Mouse (Mus musculus) G1E-ER4 (cell line): ENCODE data around the gene Heatr9. TPM values are rescaled to one million over a fixed set of nuclear protein-coding genes. Genes with fewer than 3 reads are reported as not detected.
A peak's percentile ranks its signal among the peaks of the same experiment; 100 is the strongest.

Source experiments
- GATA1 ChIP-seq: IDR thresholded peaks from one replicate; pipeline ENCODE4 v1.8.0; 2012; ENCODE audit warnings: low read length, inconsistent platforms
- polyA plus RNA-seq: library from polyadenylated mRNA; stranded (reverse); fragments of >175 nt; gene quantifications from 2 replicates; pipeline ENCODE4 v1.2.3, GENCODE M21; 2012

The Heatr9 gene
- polyA plus RNA-seq = not detected in 2 replicates

DNA sequence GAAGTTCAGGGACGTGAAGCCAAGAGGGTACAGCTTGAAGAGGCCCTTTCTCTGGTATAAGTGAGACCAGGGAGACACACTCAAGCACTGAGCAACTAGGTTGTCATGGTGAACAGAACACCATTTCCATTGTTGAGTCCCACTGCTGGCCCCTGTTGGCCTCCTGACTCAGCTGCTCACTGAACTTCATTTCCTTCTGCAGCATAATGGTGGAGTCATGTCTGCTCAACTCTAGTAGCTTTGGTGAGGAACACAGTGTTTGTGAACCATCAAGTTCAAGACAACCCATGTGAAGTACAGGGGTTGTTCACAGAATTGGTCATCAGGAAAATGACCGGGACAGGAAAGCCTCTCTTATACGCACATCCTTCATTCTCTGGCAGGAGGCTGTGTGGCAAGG is at the start of gene Heatr9:
Gene Heatr9, minus strand, starts transcription at position 101 of the 400 bp plus-strand sequence.
- TF ChIP-seq GATA1 = no peak

DNA sequence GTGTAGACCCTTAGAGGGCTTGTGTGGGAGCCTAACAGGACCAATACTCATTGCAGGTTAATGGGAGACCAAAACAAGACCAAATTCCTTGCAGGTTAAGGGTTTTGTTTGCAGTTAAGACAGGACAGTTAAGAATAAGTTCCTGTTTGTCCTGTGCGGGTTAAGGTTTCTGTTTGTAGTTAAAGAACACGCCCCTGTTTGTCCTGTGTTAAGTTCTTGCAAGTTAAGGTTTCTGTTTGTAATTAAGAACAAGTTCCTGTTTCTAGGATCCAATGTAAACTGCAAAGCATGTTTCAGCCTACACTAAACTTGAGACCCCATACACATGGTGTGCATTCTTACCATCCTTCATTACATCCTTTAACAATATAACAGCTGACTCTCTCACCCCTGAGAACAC is 48.2 kb upstream of the Heatr9 start:
- TF ChIP-seq GATA1 = no peak

DNA sequence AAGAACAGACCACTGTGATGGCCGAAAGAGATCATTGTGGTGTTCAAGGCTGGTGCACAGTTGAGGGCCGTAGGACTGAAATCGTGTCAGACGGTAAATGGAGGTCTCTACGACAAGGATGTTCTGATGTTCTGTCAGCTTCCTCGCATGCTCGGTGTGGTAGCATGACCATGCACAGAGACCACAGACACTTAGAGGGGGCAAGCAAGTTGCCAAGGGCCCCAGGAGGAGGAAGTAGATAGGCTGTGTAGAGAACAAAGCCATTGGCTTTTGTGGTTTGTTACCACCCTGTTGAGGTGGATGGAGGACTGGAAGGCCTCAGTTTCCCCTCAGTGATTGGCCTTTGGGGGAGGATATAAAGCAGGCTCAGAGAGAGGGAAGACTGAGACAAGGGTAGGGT is 47.3 kb upstream of the Heatr9 start:
- no peak for TF ChIP-seq GATA1

DNA sequence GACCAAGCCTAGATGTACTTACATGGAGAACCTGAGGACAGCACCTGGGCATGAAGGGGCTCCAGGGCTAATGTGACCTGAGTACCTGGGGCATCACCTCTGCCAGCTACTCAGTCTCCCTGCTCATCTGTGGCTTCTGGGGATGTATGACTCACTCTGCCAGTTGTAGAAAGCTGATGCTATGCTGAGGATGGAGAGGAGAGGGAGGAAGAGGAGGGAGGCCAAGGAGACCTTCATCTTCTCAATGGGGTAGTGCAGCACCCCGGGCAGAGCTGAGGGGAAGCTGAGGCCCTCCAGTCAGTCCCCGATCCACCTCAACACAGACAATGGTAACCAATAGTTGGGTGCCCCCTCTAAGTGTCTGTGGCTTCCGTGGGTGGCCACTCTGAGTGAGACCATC is 46.8 kb upstream of the Heatr9 start:
- TF ChIP-seq GATA1 = no peak

DNA sequence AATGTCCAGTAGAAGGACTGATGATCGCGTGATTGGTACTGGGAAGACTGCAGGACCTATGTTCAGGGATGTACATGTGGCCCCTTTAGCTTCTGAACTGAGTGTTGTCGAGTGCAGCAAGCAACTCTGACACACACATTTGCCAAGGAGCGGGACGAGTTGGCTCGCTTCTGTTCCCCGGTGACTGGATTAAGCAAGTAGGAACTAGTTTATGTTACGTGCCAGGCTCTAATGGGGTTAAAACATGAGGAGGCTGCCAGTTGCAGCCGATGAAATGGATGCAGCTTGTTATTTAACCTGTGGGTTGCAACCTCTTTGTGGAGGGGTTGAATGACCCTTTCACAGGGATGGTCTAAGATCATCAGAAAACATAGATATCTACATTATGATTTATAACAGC is 46.1 kb upstream of the Heatr9 start:
- no peak for TF ChIP-seq GATA1

DNA sequence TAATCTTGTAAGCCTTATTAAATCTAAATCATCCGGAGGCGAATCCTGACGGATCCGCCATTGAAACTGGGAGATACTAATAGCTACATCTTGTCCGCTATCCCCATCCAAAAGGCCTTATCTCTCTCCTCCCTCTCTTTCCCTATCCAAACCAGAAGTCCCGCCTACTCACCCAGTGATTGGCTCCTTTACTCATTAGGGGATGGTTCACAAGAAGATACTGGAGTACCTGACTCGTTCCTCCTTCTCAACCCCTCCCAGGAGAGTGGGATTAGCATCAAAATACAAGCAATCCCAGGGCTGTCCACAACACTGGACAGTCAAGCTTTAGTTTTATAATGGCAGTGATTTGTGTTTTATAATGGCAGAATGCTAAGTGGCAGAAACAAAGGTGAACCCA is 45.3 kb upstream of the Heatr9 start:
- no peak for TF ChIP-seq GATA1

DNA sequence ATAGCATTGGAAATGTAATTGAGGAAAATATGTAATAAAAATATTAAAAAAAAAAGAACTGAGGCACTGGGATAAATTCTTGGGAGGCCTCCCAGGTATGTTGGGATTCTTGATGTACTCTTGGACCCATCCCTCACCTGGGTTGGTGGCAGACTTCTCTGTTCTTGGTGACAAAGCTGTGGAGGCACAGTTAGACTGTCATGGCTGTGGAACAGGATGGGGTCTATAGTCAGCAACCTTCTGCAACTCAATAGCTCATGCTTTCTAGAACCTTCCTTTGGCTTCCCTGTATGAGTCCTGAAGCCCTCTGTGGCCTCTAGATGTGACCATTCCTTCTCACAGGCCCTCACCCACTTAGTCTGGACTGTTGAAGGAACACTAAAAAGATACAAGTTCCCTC is 44.6 kb upstream of the Heatr9 start:
- no peak for TF ChIP-seq GATA1

DNA sequence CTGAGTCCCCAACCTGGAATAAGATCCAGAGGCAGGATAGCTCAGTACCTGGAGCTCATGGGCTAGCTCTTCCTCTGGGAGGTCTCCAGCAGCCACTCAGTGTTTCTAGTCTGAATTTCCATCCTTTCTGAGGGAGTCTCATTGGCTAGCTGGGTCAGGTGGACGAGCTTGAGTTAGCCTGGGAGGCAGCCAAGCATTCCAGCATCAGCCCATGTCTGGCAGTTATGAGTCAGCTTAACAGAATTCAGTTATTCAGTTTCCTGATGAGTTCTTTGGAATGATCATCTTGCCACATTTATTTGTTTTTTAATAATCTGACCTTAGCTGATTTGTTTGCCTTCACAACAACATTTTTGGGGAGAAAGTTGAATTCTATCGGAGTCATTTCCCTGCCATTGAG is 41.8 kb upstream of the Heatr9 start:
- no peak for TF ChIP-seq GATA1

DNA sequence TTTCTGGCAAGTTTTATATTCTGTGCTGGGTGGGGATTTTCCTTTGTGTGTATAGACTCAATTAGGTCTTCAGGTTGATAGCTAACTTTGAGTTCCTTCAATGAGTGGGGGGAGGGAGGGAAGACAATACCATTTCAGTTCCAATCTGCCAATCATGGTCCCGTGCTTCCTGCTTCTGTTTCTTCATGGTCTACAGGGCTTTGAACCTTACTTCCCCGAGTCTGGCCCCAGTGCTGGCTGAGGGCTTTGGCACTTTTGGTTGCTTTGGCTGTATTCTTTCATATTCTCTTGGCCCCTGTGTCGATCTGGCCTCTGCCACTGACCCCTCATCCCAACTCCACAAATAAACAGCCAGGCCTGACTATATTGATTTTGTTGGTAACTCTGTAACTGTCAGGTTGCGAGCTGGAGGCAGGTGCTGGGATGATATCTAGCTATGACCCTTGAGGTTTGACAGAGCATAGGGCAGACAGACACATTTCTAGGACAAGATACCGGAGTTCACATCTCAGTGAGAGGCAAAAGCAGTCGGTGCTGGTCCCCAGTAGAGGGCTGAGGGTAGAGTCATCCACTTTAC is 40.4 kb upstream of the Heatr9 start:
- TF ChIP-seq GATA1 = no peak

DNA sequence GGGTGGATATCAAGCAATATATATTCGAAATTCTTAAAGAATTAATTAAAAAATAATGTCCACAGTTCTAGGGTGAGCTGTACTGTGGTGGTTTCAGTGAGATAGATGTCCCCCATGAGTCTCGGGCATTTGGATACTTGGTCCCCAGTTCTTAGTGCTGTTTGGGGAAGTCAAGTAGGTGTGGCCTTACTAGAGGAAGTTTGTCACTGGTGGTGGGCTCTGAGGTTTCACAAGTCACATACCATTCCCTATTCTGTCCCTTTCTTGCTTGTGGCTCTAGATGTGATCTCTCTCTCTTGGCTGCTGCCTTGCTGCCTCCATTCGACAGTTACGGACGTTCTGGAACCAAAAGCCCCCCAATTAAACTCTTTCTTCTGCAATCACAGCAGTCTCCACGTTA is 38.4 kb upstream of the Heatr9 start:
- no peak for TF ChIP-seq GATA1

DNA sequence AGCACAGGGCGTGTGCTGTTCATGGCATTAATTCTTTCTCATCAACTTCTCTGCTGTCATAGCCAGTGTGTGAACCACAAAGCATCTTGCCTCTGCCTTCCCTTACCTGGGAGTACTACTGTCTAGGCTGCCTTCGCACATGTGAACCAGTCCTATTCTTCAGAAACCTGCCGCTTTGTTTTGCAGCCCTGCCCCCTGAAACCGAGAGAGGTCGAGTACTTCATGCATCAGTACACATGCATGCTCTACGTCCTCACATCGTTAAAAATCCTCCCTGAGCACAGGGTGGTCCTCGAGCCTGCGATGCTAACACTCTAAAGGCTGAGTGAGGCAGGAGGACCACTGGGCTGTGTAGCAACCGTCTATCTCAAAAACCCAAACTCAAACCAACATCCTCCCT is 35.1 kb upstream of the Heatr9 start:
- TF ChIP-seq GATA1 = no peak

DNA sequence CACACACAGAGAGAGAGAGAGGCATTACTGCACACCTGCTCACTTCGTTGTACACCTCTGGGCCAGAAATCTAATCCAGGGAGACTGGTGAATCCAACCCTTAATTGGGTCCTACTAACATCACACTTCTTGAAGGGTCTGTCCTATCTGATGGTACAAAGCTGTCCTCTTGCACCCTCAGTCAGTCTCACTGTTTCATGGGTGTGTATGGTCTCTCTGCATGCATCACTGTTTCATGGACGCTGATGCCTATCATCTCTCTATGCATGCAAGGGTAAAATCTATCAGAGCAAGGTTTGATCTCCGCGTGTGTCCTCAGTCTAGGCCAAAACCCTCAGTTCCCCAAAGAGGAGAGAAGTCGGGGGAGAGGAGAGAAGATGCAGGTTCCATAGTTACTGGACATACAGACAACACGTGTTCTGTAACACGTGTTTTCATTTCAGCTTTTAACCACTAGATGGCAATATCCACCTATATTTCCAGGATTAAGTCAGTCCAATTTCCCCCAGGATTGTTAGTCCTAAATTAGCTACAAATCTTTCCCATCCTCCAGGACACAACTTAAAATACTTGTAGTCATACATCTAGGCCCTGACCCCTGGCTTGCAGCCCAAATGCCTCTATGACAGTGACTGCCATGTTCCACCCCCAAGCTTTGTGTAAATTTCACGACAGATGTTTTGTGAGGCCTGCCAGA is 34.3 kb upstream of the Heatr9 start:
- TF ChIP-seq GATA1 = no peak

DNA sequence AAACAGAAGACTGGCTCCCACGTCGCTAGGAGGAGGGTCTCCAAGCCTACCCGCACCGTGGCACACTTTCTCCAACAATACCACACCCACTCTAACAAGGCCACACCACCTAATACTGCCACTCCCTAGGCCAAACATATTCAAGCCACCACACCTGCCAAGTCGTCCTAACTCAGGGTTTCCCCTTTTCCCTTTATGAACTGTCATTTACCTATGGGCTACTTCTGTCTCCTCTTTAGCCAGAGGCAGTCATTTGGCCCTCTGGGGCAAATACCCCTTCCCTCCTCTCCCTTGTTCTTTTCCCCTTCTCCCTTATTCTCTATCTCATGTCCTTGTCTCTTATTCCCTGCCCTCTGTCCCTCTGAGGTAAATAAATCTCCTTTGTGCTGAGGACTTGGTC is 29.7 kb upstream of the Heatr9 start:
- no peak for TF ChIP-seq GATA1

DNA sequence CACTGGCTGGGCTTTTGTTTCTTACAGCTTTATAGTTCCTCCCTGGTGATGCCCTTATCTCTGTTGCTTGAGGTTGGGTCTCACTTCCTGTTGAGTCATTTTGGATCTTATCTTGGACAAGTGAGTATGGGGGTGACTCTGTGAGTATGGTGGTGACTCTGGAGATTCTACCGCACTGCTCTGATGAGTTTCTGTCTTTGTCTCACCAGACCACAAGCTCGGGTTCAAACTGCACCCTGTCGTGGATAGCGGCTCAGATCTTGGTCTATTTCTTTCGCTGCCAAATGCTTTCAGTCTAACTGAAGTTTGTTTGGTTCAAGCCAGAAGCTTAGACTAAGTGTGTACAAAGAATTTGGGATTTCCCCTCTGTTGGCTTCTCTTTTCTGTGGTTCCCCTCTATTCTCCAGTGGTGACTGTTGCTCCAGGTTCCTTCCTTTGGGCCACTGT is 28.2 kb upstream of the Heatr9 start:
- TF ChIP-seq GATA1 = peak; percentile 56

DNA sequence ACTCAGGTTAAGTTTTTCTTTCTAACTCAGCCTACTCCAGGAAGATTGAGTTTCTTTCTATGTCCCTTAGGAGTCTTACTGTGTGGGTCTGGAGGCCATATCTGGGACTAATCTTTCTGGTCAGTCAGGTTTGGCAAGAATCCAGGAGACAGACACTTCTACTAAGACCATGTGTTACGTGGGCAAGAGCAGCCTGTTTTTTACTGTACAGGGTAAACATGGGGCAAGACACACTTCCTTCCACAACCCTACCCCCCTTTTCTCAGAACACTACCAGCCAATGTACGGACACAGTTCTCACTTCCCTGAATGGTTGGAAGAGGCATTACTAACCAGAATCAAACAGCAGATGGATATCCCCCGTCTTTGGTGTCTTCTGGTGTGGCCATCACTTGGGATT is 22.2 kb upstream of the Heatr9 start:
- TF ChIP-seq GATA1 = no peak

DNA sequence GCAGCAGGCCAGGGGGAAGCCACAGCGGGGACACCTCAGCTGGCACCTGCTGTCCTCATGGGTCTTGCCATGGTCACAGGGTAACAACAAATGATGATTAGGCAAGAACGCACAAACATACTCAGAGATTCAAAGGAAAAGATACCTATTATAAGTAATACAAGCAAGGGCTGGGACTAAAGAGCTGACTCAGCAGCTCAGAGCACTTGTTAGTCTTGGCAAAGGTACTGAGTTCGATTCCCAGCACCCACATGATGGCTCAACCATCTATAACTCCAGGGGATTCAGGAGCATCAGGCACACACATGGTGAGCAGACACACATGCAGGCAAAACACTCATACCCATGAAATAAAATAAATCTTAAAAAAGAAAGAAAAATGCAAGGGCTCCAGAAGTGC is 19.4 kb upstream of the Heatr9 start:
- TF ChIP-seq GATA1 = no peak

DNA sequence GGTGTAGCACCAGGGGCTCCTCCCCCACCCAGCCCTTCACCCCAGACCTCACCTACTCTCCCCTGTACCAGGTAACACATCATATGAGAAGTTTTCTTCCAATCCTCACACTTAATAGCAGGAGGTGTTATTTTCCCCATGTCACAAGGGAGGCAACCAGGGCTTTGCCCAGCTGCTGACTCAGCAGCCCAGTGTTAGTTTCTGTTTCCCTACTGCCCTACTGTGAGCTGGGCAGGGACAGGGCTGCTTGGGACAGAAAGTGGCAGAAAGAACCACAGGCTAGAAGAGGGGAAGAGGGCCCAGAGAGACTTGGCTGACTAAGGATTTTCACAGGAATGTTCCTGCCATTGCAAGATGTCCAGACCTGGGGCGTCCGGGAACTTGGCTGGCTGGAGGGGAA is 19.0 kb upstream of the Heatr9 start:
- TF ChIP-seq GATA1 = no peak
